Mouse (Mus musculus) intestine, embryonic 14.5 days (tissue): Measurements from ENCODE around the gene Mapkap1. TPM values are rescaled to one million over a fixed set of nuclear protein-coding genes. Genes with fewer than 3 reads are reported as not detected.
A peak's percentile ranks its signal among the peaks of the same experiment; 100 is the strongest.

ENCODE experiments used
- ATAC-seq: fragments of 200-750 bp; cut with Nextera tagmentation; replicated peaks from 2 replicates; pipeline ENCODE4 v1.8.0; 2017; ENCODE audit warnings: low read depth, moderate number of reproducible peaks, moderate TSS enrichment, moderate library complexity; ENCODE audit not compliant: low FRiP score, low TSS enrichment
- DNase-seq: peaks from one replicate; pipeline ENCODE4 v3.0.0-alpha.2; 2018; ENCODE audit warnings: low spot score
- H3K27ac ChIP-seq: fragments of 300-500 bp; sonication (generic); 2 replicates; pipeline ENCODE4 v1.5.1; 2014; ENCODE audit warnings: low read depth, mild to moderate bottlenecking, control low read depth
- H3K27me3 ChIP-seq: fragments of 300-500 bp; sonication (generic); replicated peaks from 2 replicates; pipeline ENCODE4 v1.6.1; 2014; ENCODE audit warnings: low read length, control low read depth; ENCODE audit not compliant: control insufficient read depth, insufficient read depth
- H3K36me3 ChIP-seq: fragments of 300-500 bp; sonication (generic); 2 replicates; pipeline ENCODE4 v1.6.1; 2014; ENCODE audit warnings: low read length, control low read depth; ENCODE audit not compliant: control insufficient read depth, insufficient read depth
- H3K4me1 ChIP-seq: fragments of 300-500 bp; sonication (generic); replicated peaks from 2 replicates; pipeline ENCODE4 v1.6.1; 2014; ENCODE audit warnings: low read length, control low read depth, mixed read lengths; ENCODE audit not compliant: control insufficient read depth, insufficient read depth
- H3K4me2 ChIP-seq: fragments of 300-500 bp; sonication (generic); 2 replicates; pipeline ENCODE4 v1.6.1; 2014; ENCODE audit warnings: low read length
- H3K4me3 ChIP-seq: fragments of 300-500 bp; sonication (generic); 2 replicates; pipeline ENCODE4 v1.5.1; 2014; ENCODE audit warnings: low read depth, low read length, control low read depth, mixed read lengths
- H3K9ac ChIP-seq: fragments of 300-500 bp; sonication (generic); 2 replicates; pipeline ENCODE4 v1.6.1; 2014; ENCODE audit warnings: mild to moderate bottlenecking, low read length
- H3K9me3 ChIP-seq: fragments of 300-500 bp; sonication (generic); 2 replicates; pipeline ENCODE4 v1.6.1; 2016; ENCODE audit warnings: low read length, control low read depth; ENCODE audit not compliant: control insufficient read depth
- WGBS: fragments of 180-500 bp; shearing (Covaris S2); extraction: QIAGEN DNeasy Blood & Tissue Kit; methylation state at CpG from one replicate; pipeline ENCODE4 v1.1.7; 2014; 5-methylcytosine and 5-hydroxymethylcytosine counted together
- polyA plus RNA-seq: library from polyadenylated mRNA; unstranded; fragments of >200 nt; fragmentation: Nextera tagmentation; extraction: Ambion mirVana; gene quantifications from 2 replicates; pipeline ENCODE4 v1.2.1, GENCODE M21; 2014

Mapkap1 gene
- polyA plus RNA-seq, 1 experiment from 2014 or later, result 89.3 TPM

- 0 out of 2 replicates have a peak, but pooled peaks cover 3% of the 10 kb centered on the region for H3K27me3 ChIP-seq
- peak within 1 kb of the TSS; percentile 88 for H3K9ac ChIP-seq
- H3K4me3 ChIP-seq, result peak within 1 kb of the TSS; percentile 59
- whole genome bisulfite sequencing, result under 1% methylated on average over 58 of the region's 102 CpGs
- H3K4me1 ChIP-seq, result peaks cover 14% of the 10 kb centered on the region
- H3K4me2 ChIP-seq, result peak within 1 kb of the TSS; percentile 88
- peak; percentile 93 for ATAC-seq
- H3K9me3 ChIP-seq, result no peaks in the 10 kb centered on the region
- no peaks in the 10 kb centered on the region for H3K36me3 ChIP-seq
- H3K27ac ChIP-seq, result peak within 1 kb of the TSS; percentile 97
- peak; percentile 97 for DNase-seq
Measured at GRCm38 (mm10) chr2:34372305-34373301, 34.0 kb upstream of the Mapkap1 start, which contains the start of gene Pbx3. Gene Pbx3, minus strand, starts transcription at chr2:34373142.

GRCm38 (mm10) chr2:34373886-34374285 is 32.7 kb upstream of the Mapkap1 start:
- H3K9ac ChIP-seq, result no peak overlapping the region
- no peak overlapping the region for H3K4me2 ChIP-seq
- H3K36me3 ChIP-seq, result no peaks in the 10 kb centered on the region
- WGBS, result 42% methylated on average over 3 of the region's 3 CpGs
- H3K4me3 ChIP-seq, result no peak overlapping the region
- H3K4me1 ChIP-seq, result peaks cover 12% of the 10 kb centered on the region
- H3K27me3 ChIP-seq, result 0 out of 2 replicates have a peak, but pooled peaks cover 3% of the 10 kb centered on the region
- H3K9me3 ChIP-seq, result no peaks in the 10 kb centered on the region
- DNase-seq (no peak), ATAC-seq (no peak)
- H3K27ac ChIP-seq, result no peak overlapping the region

DNA sequence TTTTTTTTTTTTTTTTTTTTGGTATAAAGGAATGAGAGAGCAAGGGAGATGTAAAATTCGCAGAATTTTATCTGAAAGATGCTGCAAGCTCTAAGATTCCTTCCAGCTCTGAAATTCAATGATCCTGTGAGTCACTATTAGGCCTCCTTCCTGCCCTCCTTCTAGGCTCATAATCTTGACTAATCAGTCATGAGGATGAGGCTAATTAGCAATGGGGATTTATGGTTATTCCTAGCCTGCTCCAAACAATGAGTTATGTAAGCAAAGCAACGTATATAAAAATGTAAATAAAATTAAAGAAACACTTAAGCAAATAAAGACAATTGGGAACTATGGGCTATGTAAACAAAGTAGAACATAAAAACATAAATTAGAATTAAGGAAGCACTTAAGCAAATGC is 32.2 kb upstream of the Mapkap1 start:
- Histone ChIP-seq H3K9me3 (no peaks in the 10 kb centered on the region), H3K27ac (no peak overlapping the region), H3K4me2 (no peak overlapping the region), H3K4me1 (peaks cover 12% of the 10 kb centered on the region), H3K36me3 (no peaks in the 10 kb centered on the region), H3K4me3 (no peak overlapping the region), H3K27me3 (0 out of 2 replicates have a peak, but pooled peaks cover 3% of the 10 kb centered on the region), H3K9ac (no peak overlapping the region)
- WGBS, result 66% methylated on average over 2 of the region's 2 CpGs
- DNase-seq (no peak), ATAC-seq (no peak)

DNA sequence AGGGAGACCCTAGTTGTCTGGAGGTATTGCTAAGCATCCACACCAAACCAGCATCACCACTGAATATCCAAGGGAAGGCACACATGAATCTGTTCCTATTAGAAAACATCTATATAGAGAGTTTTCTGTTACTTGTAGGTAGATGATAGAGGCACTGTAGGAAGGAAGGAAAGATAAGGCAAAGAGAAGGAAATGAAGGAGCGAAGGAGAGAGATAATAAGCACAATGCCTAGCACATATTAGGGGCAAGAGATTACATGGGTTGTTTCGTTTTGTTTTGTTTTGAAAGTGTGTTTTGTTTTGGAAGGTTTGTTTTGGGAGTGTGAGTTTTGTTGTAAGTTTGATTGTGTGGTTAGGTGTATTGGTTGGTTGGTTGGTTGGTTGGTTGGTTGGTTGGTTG is 27.6 kb upstream of the Mapkap1 start:
- no peaks in the 10 kb centered on the region for H3K9me3 ChIP-seq
- ATAC-seq, result no peak
- no peaks in the 10 kb centered on the region for H3K27me3 ChIP-seq
- no peak overlapping the region for H3K4me3 ChIP-seq
- no peak overlapping the region for H3K4me2 ChIP-seq
- no peak overlapping the region for H3K27ac ChIP-seq
- H3K9ac ChIP-seq, result no peak overlapping the region
- H3K4me1 ChIP-seq, result no peaks in the 10 kb centered on the region
- H3K36me3 ChIP-seq, result no peaks in the 10 kb centered on the region
- no peak for DNase-seq
- 94% methylated on average over 2 of the region's 2 CpGs for WGBS

GRCm38 (mm10) chr2:34399535-34399934 is 7.0 kb upstream of the Mapkap1 start:
- Histone ChIP-seq H3K4me1 (no peaks in the 10 kb centered on the region), H3K36me3 (no peaks in the 10 kb centered on the region), H3K27me3 (no peaks in the 10 kb centered on the region), H3K9ac (no peak overlapping the region), H3K27ac (no peak overlapping the region), H3K4me2 (no peak overlapping the region), H3K9me3 (no peaks in the 10 kb centered on the region), H3K4me3 (no peak overlapping the region)
- WGBS, result 60% methylated on average over 4 of the region's 4 CpGs
- ATAC-seq (no peak), DNase-seq (no peak)

DNA sequence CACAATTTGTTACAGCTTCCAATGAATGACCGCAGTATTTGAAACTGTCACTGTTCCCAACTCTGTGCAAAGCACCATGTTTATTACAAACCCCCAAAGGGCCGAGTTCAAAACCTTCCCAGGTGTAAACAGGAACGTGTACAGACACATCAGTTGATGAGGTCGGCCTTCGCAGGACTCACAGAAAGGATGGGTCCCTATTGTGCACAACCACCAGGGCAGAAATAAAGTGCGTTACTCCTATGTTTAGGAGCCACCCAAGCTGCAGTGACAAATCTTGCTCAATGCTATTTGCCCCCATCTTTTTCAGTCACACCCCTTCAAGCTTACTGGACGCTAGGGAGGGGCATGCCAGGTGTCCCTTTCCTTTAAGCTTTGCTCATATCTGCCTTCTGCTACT is 1.0 kb downstream of the Mapkap1 start:
- DNase-seq, result no peak
- peaks cover 8% of the 10 kb centered on the region for H3K4me1 ChIP-seq
- peak overlapping the region; percentile 87 for H3K4me3 ChIP-seq
- H3K4me2 ChIP-seq, result peak overlapping the region; percentile 72
- no peaks in the 10 kb centered on the region for H3K27me3 ChIP-seq
- H3K27ac ChIP-seq, result no peak overlapping the region
- peak overlapping the region; percentile 86 for H3K9ac ChIP-seq
- ATAC-seq, result no peak
- H3K36me3 ChIP-seq, result no peaks in the 10 kb centered on the region
- H3K9me3 ChIP-seq, result no peaks in the 10 kb centered on the region
- WGBS, result 45% methylated on average over 7 of the region's 7 CpGs

- H3K4me2 ChIP-seq, result no peak overlapping the region
- H3K36me3 ChIP-seq, result no peaks in the 10 kb centered on the region
- WGBS, result 93% methylated on average over 10 of the region's 10 CpGs
- no peak overlapping the region for H3K9ac ChIP-seq
- no peak for DNase-seq
- H3K4me1 ChIP-seq, result peaks cover 8% of the 10 kb centered on the region
- no peak for ATAC-seq
- no peaks in the 10 kb centered on the region for H3K9me3 ChIP-seq
- H3K4me3 ChIP-seq, result no peak overlapping the region
- no peak overlapping the region for H3K27ac ChIP-seq
- H3K27me3 ChIP-seq, result no peaks in the 10 kb centered on the region
Measured at GRCm38 (mm10) chr2:34408341-34408740, 1.8 kb downstream of the Mapkap1 start.

DNA sequence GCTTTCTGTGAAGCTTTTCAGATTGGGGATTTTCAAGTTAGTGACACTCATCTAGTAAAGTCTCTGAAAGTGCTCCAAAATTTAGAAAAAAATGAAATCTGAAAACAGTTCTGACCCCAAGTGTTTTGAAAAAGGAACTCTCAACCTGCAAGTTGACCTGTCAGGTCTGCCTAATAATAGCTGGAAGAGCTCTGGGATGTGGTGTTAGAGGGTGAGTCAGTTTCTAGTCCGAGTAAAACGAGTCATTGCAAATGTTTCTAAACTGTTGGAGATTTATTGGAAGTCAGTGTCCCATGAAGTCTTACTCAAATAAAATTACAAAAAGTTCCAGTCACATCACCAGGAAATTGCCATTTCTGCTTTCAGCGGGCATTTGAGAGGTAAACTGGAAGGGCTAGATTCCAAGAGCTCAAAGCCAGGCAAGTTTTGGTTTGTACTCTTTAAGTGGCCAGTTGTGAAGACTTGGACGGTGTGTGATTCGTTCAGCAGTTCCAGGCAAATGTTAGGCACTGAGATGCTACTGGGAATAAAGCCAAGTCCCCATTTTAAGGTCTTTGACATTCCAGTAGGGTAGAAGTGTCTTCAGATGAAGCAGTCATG is 3.3 kb downstream of the Mapkap1 start:
- no peak overlapping the region for H3K27ac ChIP-seq

More for the DNA sequence above, 3.3 kb downstream of the Mapkap1 start:
- no peaks in the 10 kb centered on the region for H3K36me3 ChIP-seq
- no peak overlapping the region for H3K4me2 ChIP-seq
- WGBS, result 76% methylated on average over 5 of the region's 5 CpGs
- no peak for ATAC-seq
- peaks cover 8% of the 10 kb centered on the region for H3K4me1 ChIP-seq
- DNase-seq, result no peak
- no peak overlapping the region for H3K9ac ChIP-seq
- no peaks in the 10 kb centered on the region for H3K27me3 ChIP-seq
- H3K9me3 ChIP-seq, result no peaks in the 10 kb centered on the region
- H3K4me3 ChIP-seq, result no peak overlapping the region
